In genomic region chr7:130473881-130474280, GRCm38 (mm10) we compare ENCODE assay signal across 16 mouse cellular contexts.
"Had no signal": no experiment of that assay in that cellular context is flagged by ENCODE, and none has a peak within 500 bp of the region (broad histone marks: within the 10 kb centered on the region; RNA-seq: fewer than 3 reads in every experiment).

No protein-coding gene starts in this region.

- H3K9me3 ChIP-seq: limb, embryonic 13.5 days; liver, embryonic 15.5 days; megakaryocyte, embryonic 14.5 days; neural tube, embryonic 13.5 days had no signal

- H3K4me1 ChIP-seq: liver, embryonic 15.5 days had no signal

- DNase-seq: kidney, adult 2 months; kidney, postnatal 25 days; left cerebral cortex, postnatal 4 days; lung, adult 2 months; lung, postnatal 36 days; midbrain, embryonic 14.5 days; retina, postnatal 1 day; right cerebral cortex, postnatal 4 days; spleen, adult 18-20 months; thymus, adult 18-20 months; thymus, postnatal 14 days had no signal

- H3K4me2 ChIP-seq: limb, embryonic 13.5 days; liver, embryonic 15.5 days; neural tube, embryonic 13.5 days had no signal

- H3K27me3 ChIP-seq: limb, embryonic 13.5 days; liver, embryonic 15.5 days; megakaryocyte, embryonic 14.5 days; neural tube, embryonic 13.5 days had no signal

- H3K4me3 ChIP-seq: limb, embryonic 13.5 days; liver, embryonic 15.5 days; megakaryocyte, embryonic 14.5 days; neural tube, embryonic 13.5 days had no signal

- H3K9ac ChIP-seq: limb, embryonic 13.5 days; liver, embryonic 15.5 days; neural tube, embryonic 13.5 days had no signal

- H3K27ac ChIP-seq: limb, embryonic 13.5 days; liver, embryonic 15.5 days; neural tube, embryonic 13.5 days had no signal

- ATAC-seq: lung, postnatal 0 days had no signal
